16 mouse cellular contexts compared by ENCODE assay signal in genomic region chr10:78296371-78296770, GRCm38 (mm10). TPM values are rescaled to one million over a fixed set of nuclear protein-coding genes. Genes with fewer than 3 reads are reported as not detected.
DNase-seq lines count a peak whose midpoint lies in the region; ATAC-seq and TF ChIP-seq lines count a peak whose summit lies in the region.
"Had no signal": no experiment of that assay in that cellular context is flagged by ENCODE, and none has a peak within 500 bp of the region (broad histone marks: within the 10 kb centered on the region; RNA-seq: fewer than 3 reads in every experiment).

No protein-coding gene starts in this region.

- H3K9me3 ChIP-seq in heart, embryonic 16.5 days (replicated peaks; ENCODE audit: control insufficient read depth, low read length), result no peaks in the 10 kb centered on the region
- H3K9me3 ChIP-seq: embryonic facial prominence, embryonic 15.5 days; neural tube, embryonic 15.5 days had no signal

- H3K4me2 ChIP-seq in heart, embryonic 16.5 days (ENCODE audit: low read depth, low read length), result peak overlapping the region; percentile 65
- H3K4me2 ChIP-seq: embryonic facial prominence, embryonic 15.5 days; midbrain, embryonic 11.5 days; neural tube, embryonic 15.5 days had no signal

- TF ChIP-seq CTCF in spleen, adult 2 months (IDR thresholded peaks at IDR 0.05; ENCODE audit: extremely low read depth, insufficient read depth, insufficient read length, insufficient replicate concordance), result no peak

- peaks cover 32% of the 10 kb centered on the region for H3K4me1 ChIP-seq in heart, embryonic 16.5 days (ENCODE audit: control insufficient read depth, insufficient read depth, low read length)
- H3K4me1 ChIP-seq in spleen, adult 2 months (ENCODE audit: control insufficient read depth, insufficient read depth, insufficient read length), result peaks cover 33% of the 10 kb centered on the region; the same call in 1 of the 2 replicates

- intact Hi-C loops in heart, postnatal 36 days (cut with DNase I), result no loop called here

- no peaks in the 10 kb centered on the region for H3K27me3 ChIP-seq in heart, embryonic 16.5 days (ENCODE audit: control insufficient read depth, insufficient read depth, low read length)
- H3K27me3 ChIP-seq in spleen, adult 2 months (ENCODE audit: control insufficient read depth, insufficient read depth, low read length), result no peaks in the 10 kb centered on the region
- H3K27me3 ChIP-seq: embryonic facial prominence, embryonic 15.5 days; neural tube, embryonic 15.5 days had no signal

- no peak overlapping the region for H3K4me3 ChIP-seq in heart, embryonic 16.5 days (ENCODE audit: low read length)
- no peak overlapping the region; the same call in 1 of the 2 replicates for H3K4me3 ChIP-seq in spleen, adult 2 months (ENCODE audit: extremely low read depth, insufficient read depth, insufficient read length)
- H3K4me3 ChIP-seq: embryonic facial prominence, embryonic 15.5 days; left cerebral cortex, adult 2 months; neural tube, embryonic 15.5 days had no signal

- H3K36me3 ChIP-seq in heart, embryonic 16.5 days (ENCODE audit: control insufficient read depth, insufficient read depth), result no peaks in the 10 kb centered on the region
- H3K36me3 ChIP-seq in spleen, adult 2 months (ENCODE audit: control insufficient read depth, insufficient read depth, low read length), result peaks cover 2% of the 10 kb centered on the region; the same call in 1 of the 2 replicates
- H3K36me3 ChIP-seq: embryonic facial prominence, embryonic 15.5 days; neural tube, embryonic 15.5 days had no signal

- peak overlapping the region; percentile 39; the same call in 1 of the 2 replicates for H3K9ac ChIP-seq in heart, embryonic 16.5 days (ENCODE audit: low read length)
- H3K9ac ChIP-seq: embryonic facial prominence, embryonic 15.5 days; neural tube, embryonic 15.5 days had no signal

- no peak for TF ChIP-seq POLR2A in spleen, adult 2 months (IDR thresholded peaks at IDR 0.05; ENCODE audit: low read depth, low read length)

- peak overlapping the region; percentile 98 for H3K27ac ChIP-seq in heart, embryonic 16.5 days (ENCODE audit: low read length)
- H3K27ac ChIP-seq in spleen, adult 2 months (ENCODE audit: insufficient read depth, low read length), result peak overlapping the region; percentile 36
- H3K27ac ChIP-seq: left cerebral cortex, adult 2 months; neural tube, embryonic 15.5 days; stomach, postnatal 0 days had no signal

- no peak for DNase-seq in heart, postnatal 36 days
- no peak for DNase-seq in spleen, adult 2 months (ENCODE audit: low read depth in 1 of 2, low spot score in 2 of 2)
- DNase-seq in spleen, postnatal 10 days (ENCODE audit: low spot score in 2 of 2), result no peak
- peak; percentile 30 for DNase-seq in lung, postnatal 10 days
- DNase-seq in spleen, postnatal 4 days (ENCODE audit: low spot score in 2 of 2), result no peak
- no peak for DNase-seq in thymus, postnatal 25 days
- DNase-seq: cerebellum, adult 18-20 months; heart, postnatal 14 days had no signal

- WGBS in heart, embryonic 16.5 days, result 79% methylated on average over 5 of the region's 5 CpGs
- WGBS in spleen, adult 2 months, result 64% methylated on average over 5 of the region's 5 CpGs

- ATAC-seq in heart, embryonic 16.5 days (replicated peaks; ENCODE audit: extremely low read depth, insufficient read depth, low FRiP score), result no peak
- ATAC-seq: hindbrain, embryonic 16.5 days had no signal

RNA-seq across cellular contexts. Expression of gene Trappc10, which starts 51.9 kb away (rescaled TPM):
- 7.0 and 11.9 TPM in 2 replicates for polyA plus RNA-seq in heart, embryonic 16.5 days (2015; fragmentation: Nextera tagmentation; extraction: Ambion mirVana)
- total RNA-seq in heart, postnatal 36 days (2021), result 10 to 100 TPM; 46.6 to 48.2 TPM
- 41.8 and 45.9 TPM in 2 replicates for polyA plus RNA-seq in spleen, adult 2 months (2012; rRNA removed)

RNA-seq across cellular contexts. Expression of gene Agpat3, which starts 55.9 kb away (rescaled TPM):
- polyA plus RNA-seq in heart, embryonic 16.5 days (2015; fragmentation: Nextera tagmentation; extraction: Ambion mirVana), result 56.6 and 69.5 TPM in 2 replicates
- 100 to 1,000 TPM; 232 to 266 TPM for total RNA-seq in heart, postnatal 36 days (2021)
- polyA plus RNA-seq in spleen, adult 2 months (2012; rRNA removed), result 177 and 205 TPM in 2 replicates
- total RNA-seq: MEL had no signal
